ENCODE assay signal across 18 mouse cellular contexts in genomic region chr11:31657168-31657805, GRCm38 (mm10). TPM values are rescaled to one million over a fixed set of nuclear protein-coding genes. Genes with fewer than 3 reads are reported as not detected.
DNase-seq lines count a peak whose midpoint lies in the region; ATAC-seq and TF ChIP-seq lines count a peak whose summit lies in the region.
"Had no signal": no experiment of that assay in that cellular context is flagged by ENCODE, and none has a peak within 500 bp of the region (broad histone marks: within the 10 kb centered on the region; RNA-seq: fewer than 3 reads in every experiment).

No protein-coding gene starts in this region.

- H3K36me3 ChIP-seq in lung, postnatal 0 days (ENCODE audit: insufficient read depth, low read length), result no peaks in the 10 kb centered on the region
- H3K36me3 ChIP-seq: heart, embryonic 15.5 days; limb, embryonic 13.5 days; liver, embryonic 15.5 days had no signal

- no peak overlapping the region for H3K4me2 ChIP-seq in lung, postnatal 0 days (replicated peaks; ENCODE audit: low read depth, low read length)
- H3K4me2 ChIP-seq: embryonic facial prominence, embryonic 12.5 days; heart, embryonic 15.5 days; limb, embryonic 13.5 days; liver, embryonic 15.5 days had no signal

- no peak for TF ChIP-seq EP300 in lung, postnatal 0 days (IDR thresholded peaks at IDR 0.05)

- H3K27ac ChIP-seq in lung, postnatal 0 days (ENCODE audit: low read length), result no peak overlapping the region
- H3K27ac ChIP-seq: embryonic facial prominence, embryonic 12.5 days; heart, embryonic 15.5 days; limb, embryonic 13.5 days; liver, embryonic 15.5 days had no signal

- peak; percentile 84 for DNase-seq in heart, adult 11 months
- no peak for DNase-seq in heart, adult 9 months (ENCODE audit: low spot score in 2 of 2)
- DNase-seq in lung, postnatal 0 days (ENCODE audit: low spot score), result no peak
- no peak for DNase-seq in lung, postnatal 36 days
- peak; percentile 40 for DNase-seq in brain, adult 2 months (ENCODE audit: low read depth, low spot score)
- no peak for DNase-seq in left cerebral cortex, postnatal 10 days (ENCODE audit: extremely low spot score in 1 of 2, low spot score in 2 of 2)
- DNase-seq: adrenal gland, adult 2 months; cerebellum, adult 18-20 months; cerebellum, postnatal 36 days; kidney, postnatal 10 days; lung, postnatal 10 days; right cerebral cortex, postnatal 14 days; thymus, postnatal 25 days had no signal

- TF ChIP-seq CTCF in lung, postnatal 0 days (IDR thresholded peaks at IDR 0.05), result peak; percentile 19; the same call in 1 of the 2 replicates

- intact Hi-C loops in left cerebral cortex, postnatal 10 days (cut with DNase I), result loop anchor here (5.0 kb wide), 1 partner anchor 980 kb away; no protein-coding TSS in a partner anchor

- no peaks in the 10 kb centered on the region for H3K9me3 ChIP-seq in lung, postnatal 0 days (ENCODE audit: low read length)
- H3K9me3 ChIP-seq: embryonic facial prominence, embryonic 12.5 days; heart, embryonic 15.5 days; liver, embryonic 15.5 days had no signal

- no peaks in the 10 kb centered on the region for H3K27me3 ChIP-seq in lung, postnatal 0 days (replicated peaks; ENCODE audit: insufficient read depth, low read length)
- H3K27me3 ChIP-seq: embryonic facial prominence, embryonic 12.5 days; heart, embryonic 15.5 days; limb, embryonic 13.5 days; liver, embryonic 15.5 days had no signal

- no peaks in the 10 kb centered on the region for H3K4me1 ChIP-seq in lung, postnatal 0 days (ENCODE audit: insufficient read depth, low read depth, low read length)
- H3K4me1 ChIP-seq: embryonic facial prominence, embryonic 12.5 days; heart, embryonic 15.5 days; limb, embryonic 13.5 days; liver, embryonic 15.5 days had no signal

- no peak overlapping the region for H3K9ac ChIP-seq in lung, postnatal 0 days (replicated peaks; ENCODE audit: low read depth)
- H3K9ac ChIP-seq: embryonic facial prominence, embryonic 12.5 days; heart, embryonic 15.5 days; limb, embryonic 13.5 days; liver, embryonic 15.5 days had no signal

- WGBS in lung, postnatal 0 days, result 66% methylated on average over 5 of the region's 5 CpGs

- H3K4me3 ChIP-seq in lung, postnatal 0 days (ENCODE audit: low read depth, low read length), result no peak overlapping the region
- H3K4me3 ChIP-seq: embryonic facial prominence, embryonic 12.5 days; heart, embryonic 15.5 days; limb, embryonic 13.5 days; liver, embryonic 15.5 days had no signal

- ATAC-seq in lung, postnatal 0 days, result no peak
- ATAC-seq in erythroblast, adult 5-6 weeks (replicated peaks; ENCODE audit: low FRiP score, poor library complexity, severe bottlenecking), result no peak

RNA-seq across cellular contexts. Expression of gene Bod1, which starts 14.4 kb away (rescaled TPM):
- polyA plus RNA-seq in lung, postnatal 0 days (2015; fragmentation: Nextera tagmentation; extraction: Ambion mirVana), result 51.1 and 53.2 TPM in 2 replicates
- total RNA-seq in left cerebral cortex, postnatal 10 days (2021), result 10 to 100 TPM; 91.6 to 92.2 TPM
- total RNA-seq in erythroblast, adult 5-6 weeks (2015; ENCODE audit: low replicate concordance), result 1.9 and 4.6 TPM in 2 replicates
- 1.5 and 3.2 TPM in 2 replicates for total RNA-seq in erythroblast, adult 5-6 weeks (2017; ENCODE audit: low replicate concordance)

Comparison
In these comparisons a context has a peak if more than half of its experiments do, and no peak if none do; other contexts are left out.
1. DNase-seq: peak in heart, adult 11 months (single experiment) and brain, adult 2 months (single experiment); none in heart, adult 9 months (0 of 2), lung, postnatal 0 days (single experiment), lung, postnatal 36 days (single experiment) and left cerebral cortex, postnatal 10 days (0 of 2).
2. RNA of gene Bod1, which starts 14.4 kb away (total RNA-seq): 91.6 to 92.2 TPM in left cerebral cortex, postnatal 10 days; 1.5 to 4.6 TPM in erythroblast, adult 5-6 weeks; every median in the first group is over 10 times any median in the second.